Mouse (Mus musculus) erythroblast, embryonic 14.5 days (primary cell): ENCODE data around the gene Atxn3. TPM values are rescaled to one million over a fixed set of nuclear protein-coding genes. Genes with fewer than 3 reads are reported as not detected.
"Not testable (repeated sequence)": the region's sequence is repeated elsewhere in the genome, so short reads cannot be mapped to it uniquely, and the experiment has no call there.

Source experiments
- H3K27me3 ChIP-seq: 2 replicates; pipeline ENCODE4 v1.6.1; 2012; ENCODE audit warnings: inconsistent platforms; ENCODE audit not compliant: control insufficient read depth
- H3K36me3 ChIP-seq: 2 replicates; pipeline ENCODE4 v1.6.1; 2012; ENCODE audit warnings: mild to moderate bottlenecking, inconsistent platforms; ENCODE audit not compliant: control insufficient read depth
- H3K4me1 ChIP-seq: 2 replicates; pipeline ENCODE4 v1.6.1; 2012; ENCODE audit warnings: inconsistent platforms; ENCODE audit not compliant: control insufficient read depth
- H3K4me3 ChIP-seq: replicated peaks from 2 replicates; pipeline ENCODE3; 2012; ENCODE audit warnings: moderate library complexity, mild to moderate bottlenecking, inconsistent platforms
- H3K9me3 ChIP-seq: 2 replicates; pipeline ENCODE4 v1.6.1; 2012; ENCODE audit warnings: low read length, inconsistent platforms, mixed read lengths; ENCODE audit not compliant: control insufficient read depth
- GATA1 ChIP-seq: IDR thresholded peaks from 2 replicates; pipeline ENCODE4 v1.6.1; 2012; ENCODE audit warnings: low read length, inconsistent platforms, mixed read lengths
- TAL1 ChIP-seq: IDR thresholded peaks from 3 replicates; pipeline ENCODE4 v1.6.1; 2012; ENCODE audit warnings: low read length, inconsistent platforms, mixed read lengths
- polyA plus RNA-seq: library from polyadenylated mRNA; stranded (reverse); fragments of >175 nt; gene quantifications from 2 replicates; pipeline ENCODE4 v1.2.3, GENCODE M21; 2012

Atxn3 gene
- polyA plus RNA-seq, 1 experiment: 0.06 TPM

- Histone ChIP-seq H3K4me1 (peaks cover 37% of the 10 kb centered on the region), H3K4me3 (no peak overlapping the region), H3K9me3 (no peaks in the 10 kb centered on the region), H3K36me3 (peaks cover 56% of the 10 kb centered on the region), H3K27me3 (no peaks in the 10 kb centered on the region)
- TF ChIP-seq TAL1 (no peak), GATA1 (no peak)
These were observed 14.2 kb upstream of the Atxn3 start for GRCm38 (mm10) chr12:101972230-101972629.

- no peak for TF ChIP-seq TAL1
- Histone ChIP-seq H3K4me1 (peaks cover 29% of the 10 kb centered on the region), H3K27me3 (no peaks in the 10 kb centered on the region), H3K4me3 (no peak overlapping the region), H3K36me3 (peaks cover 66% of the 10 kb centered on the region), H3K9me3 (no peaks in the 10 kb centered on the region)
These were observed 13.3 kb upstream of the Atxn3 start for GRCm38 (mm10) chr12:101971311-101971710.

- Histone ChIP-seq H3K4me3 (peak overlapping the region; percentile 95), H3K4me1 (peaks cover 30% of the 10 kb centered on the region)
- not testable (repeated sequence) for H3K9me3 ChIP-seq, H3K36me3 ChIP-seq, H3K27me3 ChIP-seq
These were observed 1.1 kb upstream of the Atxn3 start for GRCm38 (mm10) chr12:101958960-101959780.

- H3K4me3 ChIP-seq: peak overlapping the region; percentile 95
- H3K36me3 ChIP-seq: peaks cover 3% of the 10 kb centered on the region; the same call in 1 of the 2 replicates
- no peak for TF ChIP-seq GATA1
- TF ChIP-seq TAL1: no peak
These were observed 510 bp upstream of the Atxn3 start for GRCm38 (mm10) chr12:101958556-101958955.

GRCm38 (mm10) chr12:101957079-101957941 is 736 bp downstream of the Atxn3 start:
- Histone ChIP-seq H3K36me3 (peaks cover 3% of the 10 kb centered on the region; the same call in 1 of the 2 replicates), H3K4me1 (peaks cover 23% of the 10 kb centered on the region), H3K9me3 (no peaks in the 10 kb centered on the region), H3K4me3 (peak overlapping the region; percentile 95), H3K27me3 (no peaks in the 10 kb centered on the region)
- TF ChIP-seq GATA1 (no peak), TAL1 (no peak)

More at GRCm38 (mm10) chr12:101958556-101958955, 510 bp upstream of the Atxn3 start:
- Histone ChIP-seq H3K27me3 (no peaks in the 10 kb centered on the region), H3K4me1 (peaks cover 30% of the 10 kb centered on the region), H3K9me3 (no peaks in the 10 kb centered on the region)

GRCm38 (mm10) chr12:101955821-101956220 is 2.2 kb downstream of the Atxn3 start:
- not testable (repeated sequence) for H3K36me3 ChIP-seq, H3K9me3 ChIP-seq, H3K4me3 ChIP-seq, H3K27me3 ChIP-seq
- H3K4me1 ChIP-seq: peaks cover 23% of the 10 kb centered on the region

- Histone ChIP-seq H3K4me3 (no peak overlapping the region), H3K27me3 (no peaks in the 10 kb centered on the region), H3K9me3 (no peaks in the 10 kb centered on the region), H3K36me3 (peaks cover 38% of the 10 kb centered on the region), H3K4me1 (no peaks in the 10 kb centered on the region)
- TF ChIP-seq TAL1: no peak
- no peak for TF ChIP-seq GATA1
These were observed 9.2 kb downstream of the Atxn3 start for GRCm38 (mm10) chr12:101948801-101949200.

GRCm38 (mm10) chr12:101947986-101948385 is 10.1 kb downstream of the Atxn3 start:
- Histone ChIP-seq H3K36me3 (peaks cover 41% of the 10 kb centered on the region), H3K27me3 (no peaks in the 10 kb centered on the region), H3K9me3 (no peaks in the 10 kb centered on the region), H3K4me1 (no peaks in the 10 kb centered on the region), H3K4me3 (no peak overlapping the region)
- TF ChIP-seq GATA1 (no peak), TAL1 (no peak)

- Histone ChIP-seq H3K27me3 (no peaks in the 10 kb centered on the region), H3K9me3 (peaks cover 2% of the 10 kb centered on the region; the same call in 1 of the 2 replicates), H3K36me3 (peaks cover 72% of the 10 kb centered on the region), H3K4me1 (no peaks in the 10 kb centered on the region), H3K4me3 (no peak overlapping the region)
- TF ChIP-seq GATA1: no peak
- no peak for TF ChIP-seq TAL1
These were observed 20.5 kb downstream of the Atxn3 start for GRCm38 (mm10) chr12:101937572-101937971.
